Mouse (Mus musculus) MEL (cell line): Measurements from ENCODE around the gene Grik5.

ENCODE experiments used
- CTCF ChIP-seq, 3 experiments: IDR thresholded peaks in 2 of 3; conservative IDR thresholded peaks in 1 of 3; 2 replicates each; pipeline ENCODE4 v1.5.1; 2011 to 2012; ENCODE audit warnings: low read length in 3 of 3, low read depth in 2 of 3, mild to moderate bottlenecking in 2 of 3, improper control_type of control experiment in 1 of 3, inconsistent platforms in 1 of 3, mixed read lengths in 1 of 3, moderate library complexity in 1 of 3; ENCODE audit not compliant: control insufficient read depth in 1 of 3, insufficient read depth in 1 of 3, poor library complexity in 1 of 3, severe bottlenecking in 1 of 3
- E2F4 ChIP-seq: IDR thresholded peaks from 2 replicates; pipeline ENCODE4 v1.6.1; 2011; ENCODE audit warnings: low read depth, low read length, improper control_type of control experiment, borderline replicate concordance
- EP300 ChIP-seq, 2 experiments: IDR thresholded peaks; 2 replicates each; pipeline ENCODE4 v1.6.1; 2011; ENCODE audit warnings: improper control_type of control experiment in 2 of 2, low read length in 2 of 2, low read depth in 1 of 2, mild to moderate bottlenecking in 1 of 2
- GABPA ChIP-seq: IDR thresholded peaks from 2 replicates; pipeline ENCODE4 v1.6.1; 2012; ENCODE audit warnings: low read depth, mild to moderate bottlenecking, inconsistent platforms, low read length, improper control_type of control experiment, moderate library complexity
- POLR2A ChIP-seq, 2 experiments: IDR thresholded peaks; 2 replicates each; pipeline ENCODE4 v1.6.1; 2011 to 2012; ENCODE audit warnings: low read length in 2 of 2, mild to moderate bottlenecking in 2 of 2, control low read depth in 1 of 2, improper control_type of control experiment in 1 of 2, low read depth in 1 of 2, moderate library complexity in 1 of 2; ENCODE audit not compliant: control insufficient read depth in 1 of 2, insufficient read depth in 1 of 2, poor library complexity in 1 of 2
- SIN3A ChIP-seq: IDR thresholded peaks from 2 replicates; pipeline ENCODE4 v1.6.1; 2012; ENCODE audit warnings: low read length, improper control_type of control experiment, inconsistent platforms
- TCF12 ChIP-seq: IDR thresholded peaks from 2 replicates; pipeline ENCODE4 v1.6.1; 2014; ENCODE audit warnings: low read depth, mild to moderate bottlenecking, inconsistent platforms, low read length, improper control_type of control experiment, moderate library complexity
- ZNF384 ChIP-seq: IDR thresholded peaks from 2 replicates; pipeline ENCODE4 v1.6.1; 2012; ENCODE audit warnings: low read depth, mild to moderate bottlenecking, inconsistent platforms, low read length, improper control_type of control experiment

GRCm38 (mm10) chr7:25000711-25001110 is 71.4 kb downstream of the Grik5 start:
- TF ChIP-seq POLR2A (IDR thresholded peaks at IDR 0.05; ENCODE audit: control insufficient read depth in 1 of 2, insufficient read depth in 1 of 2, low read depth in 1 of 2, low read length in 2 of 2, poor library complexity in 1 of 2) (no peak), E2F4 (no peak), SIN3A (no peak), CTCF (IDR thresholded peaks at IDR 0.05 in 2 of 3, conservative IDR thresholded peaks at IDR 0.05 in 1 of 3; ENCODE audit: control insufficient read depth in 1 of 3, insufficient read depth in 1 of 3, low read depth in 2 of 3, low read length in 3 of 3, poor library complexity in 1 of 3, severe bottlenecking in 1 of 3) (no peak), ZNF384 (no peak), EP300 (IDR thresholded peaks at IDR 0.05; ENCODE audit: low read depth in 1 of 2, low read length in 2 of 2) (no peak), GABPA (no peak), TCF12 (no peak)
